Mouse (Mus musculus) limb, embryonic 14.5 days (tissue): Measurements from ENCODE around the gene Col4a1. TPM values are rescaled to one million over a fixed set of nuclear protein-coding genes. Genes with fewer than 3 reads are reported as not detected.
A peak's percentile ranks its signal among the peaks of the same experiment; 100 is the strongest.

Experiments
- ATAC-seq: fragments of 200-750 bp; cut with Nextera tagmentation; 2 replicates; pipeline ENCODE4 v1.8.0; 2017; ENCODE audit warnings: low read depth, moderate number of reproducible peaks, moderate TSS enrichment; ENCODE audit not compliant: low FRiP score
- DNase-seq: peaks from one replicate; pipeline ENCODE4 v3.0.0-alpha.2; 2015; ENCODE audit warnings: low spot score
- H3K27ac ChIP-seq: fragments of 300-500 bp; sonication (generic); replicated peaks from 2 replicates; pipeline ENCODE4 v1.5.1; 2014; ENCODE audit warnings: low read depth, mild to moderate bottlenecking, low read length, moderate library complexity, mixed read lengths
- H3K27me3 ChIP-seq: fragments of 300-500 bp; sonication (generic); 2 replicates; pipeline ENCODE4 v1.6.1; 2014; ENCODE audit warnings: low read length, mixed read lengths; ENCODE audit not compliant: control insufficient read depth, insufficient read depth
- H3K36me3 ChIP-seq: fragments of 300-500 bp; sonication (generic); 2 replicates; pipeline ENCODE4 v1.6.1; 2014; ENCODE audit warnings: mild to moderate bottlenecking, low read length, moderate library complexity, mixed read lengths; ENCODE audit not compliant: control insufficient read depth, insufficient read depth
- H3K4me1 ChIP-seq: fragments of 300-500 bp; sonication (generic); 2 replicates; pipeline ENCODE4 v1.6.1; 2014; ENCODE audit warnings: antibody characterized with exemption, low read length, mixed read lengths; ENCODE audit not compliant: control insufficient read depth, insufficient read depth
- H3K4me2 ChIP-seq: fragments of 300-500 bp; sonication (generic); replicated peaks from 2 replicates; pipeline ENCODE4 v1.6.1; 2014; ENCODE audit warnings: low read depth, mild to moderate bottlenecking, low read length, moderate library complexity; ENCODE audit not compliant: severe bottlenecking
- H3K4me3 ChIP-seq: fragments of 300-500 bp; sonication (generic); replicated peaks from 2 replicates; pipeline ENCODE4 v1.5.1; 2014; ENCODE audit warnings: low read length
- H3K9ac ChIP-seq: fragments of 300-500 bp; sonication (generic); 2 replicates; pipeline ENCODE4 v1.6.1; 2014; ENCODE audit warnings: mild to moderate bottlenecking, low read depth, low read length, moderate library complexity; ENCODE audit not compliant: severe bottlenecking
- H3K9me3 ChIP-seq: fragments of 300-500 bp; sonication (generic); 2 replicates; pipeline ENCODE4 v1.6.1; 2016; ENCODE audit warnings: low read length; ENCODE audit not compliant: control insufficient read depth
- POLR2A ChIP-seq: fragments of 200-500 bp; IDR thresholded peaks from 2 replicates; pipeline ENCODE4 v1.8.0; 2012; ENCODE audit warnings: inconsistent platforms, mild to moderate bottlenecking, moderate library complexity, borderline replicate concordance; ENCODE audit not compliant: insufficient read depth, insufficient read length; ENCODE audit errors: extremely low read depth
- WGBS: fragments of 180-500 bp; shearing (Covaris S2); extraction: QIAGEN DNeasy Blood & Tissue Kit; methylation state at CpG from one replicate; pipeline ENCODE4 v1.1.7; 2014; 5-methylcytosine and 5-hydroxymethylcytosine counted together
- polyA plus RNA-seq, 2 experiments: library from polyadenylated mRNA; depleted of rRNA in 1 of 2; stranded (reverse) in 1 of 2; unstranded in 1 of 2; fragments of >200 nt; fragmentation: Nextera tagmentation in 1 of 2; extraction: Ambion mirVana in 1 of 2; gene quantifications; 2 replicates each; pipeline versions ENCODE4 v1.2.1 to v1.2.3; 2012 to 2014

Gene Col4a1
- polyA plus RNA-seq, 2 experiments: 215 to 225 TPM

DNA sequence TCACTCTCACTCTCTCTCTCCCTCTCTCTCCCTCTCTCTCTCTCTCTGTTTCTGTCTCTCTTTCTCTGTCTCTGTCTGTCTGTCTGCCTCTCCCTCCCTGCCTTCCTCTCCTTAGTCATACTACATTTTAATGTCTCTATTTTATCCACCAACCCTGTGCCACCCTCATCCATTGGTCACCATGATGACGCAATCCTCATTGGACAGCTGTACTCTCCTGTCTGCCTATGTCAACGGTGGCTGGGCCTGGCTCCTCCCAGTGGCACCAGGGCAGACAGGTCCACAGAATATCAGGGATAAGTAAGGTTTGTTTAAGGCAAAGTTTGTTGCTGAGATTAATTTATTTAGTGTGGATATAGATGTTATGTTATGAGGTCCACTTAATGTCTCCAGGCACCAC lies 143.2 kb downstream of the Col4a1 start:
- Histone ChIP-seq H3K4me2 (no peak overlapping the region), H3K36me3 (no peaks in the 10 kb centered on the region), H3K27ac (no peak overlapping the region), H3K9ac (no peak overlapping the region), H3K9me3 (no peaks in the 10 kb centered on the region), H3K27me3 (no peaks in the 10 kb centered on the region), H3K4me3 (no peak overlapping the region), H3K4me1 (peaks cover 14% of the 10 kb centered on the region; the same call in 1 of the 2 replicates)
- no peak for DNase-seq
- TF ChIP-seq POLR2A: no peak
- no peak for ATAC-seq
- WGBS: 70% methylated on average over 2 of the region's 2 CpGs

- H3K36me3 ChIP-seq: no peaks in the 10 kb centered on the region
- 88% methylated on average over 3 of the region's 3 CpGs for WGBS
- no peak for DNase-seq
- peaks cover 14% of the 10 kb centered on the region; the same call in 1 of the 2 replicates for H3K4me1 ChIP-seq
- H3K9ac ChIP-seq: no peak overlapping the region
- no peak overlapping the region for H3K4me3 ChIP-seq
- no peak overlapping the region for H3K27ac ChIP-seq
- H3K27me3 ChIP-seq: no peaks in the 10 kb centered on the region
- no peaks in the 10 kb centered on the region for H3K9me3 ChIP-seq
- no peak for TF ChIP-seq POLR2A
- H3K4me2 ChIP-seq: no peak overlapping the region
- no peak for ATAC-seq
Observed at GRCm38 (mm10) chr8:11168780-11169179, 143.8 kb downstream of the Col4a1 start.

- Histone ChIP-seq H3K4me3 (no peak overlapping the region), H3K36me3 (no peaks in the 10 kb centered on the region), H3K27me3 (no peaks in the 10 kb centered on the region), H3K9me3 (no peaks in the 10 kb centered on the region), H3K9ac (no peak overlapping the region), H3K4me1 (peaks cover 14% of the 10 kb centered on the region; the same call in 1 of the 2 replicates), H3K27ac (no peak overlapping the region), H3K4me2 (no peak overlapping the region)
- WGBS: 80% methylated on average over 9 of the region's 9 CpGs
- ATAC-seq (no peak), DNase-seq (no peak)
- no peak for TF ChIP-seq POLR2A
Observed at GRCm38 (mm10) chr8:11167955-11168354, 144.7 kb downstream of the Col4a1 start.

GRCm38 (mm10) chr8:11165592-11165991 lies 147.0 kb downstream of the Col4a1 start:
- no peak overlapping the region for H3K9ac ChIP-seq
- H3K27ac ChIP-seq: peak overlapping the region; percentile 83
- H3K4me2 ChIP-seq: no peak overlapping the region
- ATAC-seq (peak; percentile 69), DNase-seq (peak; percentile 24)
- no peak overlapping the region for H3K4me3 ChIP-seq
- no peaks in the 10 kb centered on the region for H3K9me3 ChIP-seq
- H3K4me1 ChIP-seq: peaks cover 14% of the 10 kb centered on the region; the same call in 1 of the 2 replicates
- WGBS: 18% methylated on average over 4 of the region's 4 CpGs
- no peak for TF ChIP-seq POLR2A
- no peaks in the 10 kb centered on the region for H3K36me3 ChIP-seq
- H3K27me3 ChIP-seq: no peaks in the 10 kb centered on the region

DNA sequence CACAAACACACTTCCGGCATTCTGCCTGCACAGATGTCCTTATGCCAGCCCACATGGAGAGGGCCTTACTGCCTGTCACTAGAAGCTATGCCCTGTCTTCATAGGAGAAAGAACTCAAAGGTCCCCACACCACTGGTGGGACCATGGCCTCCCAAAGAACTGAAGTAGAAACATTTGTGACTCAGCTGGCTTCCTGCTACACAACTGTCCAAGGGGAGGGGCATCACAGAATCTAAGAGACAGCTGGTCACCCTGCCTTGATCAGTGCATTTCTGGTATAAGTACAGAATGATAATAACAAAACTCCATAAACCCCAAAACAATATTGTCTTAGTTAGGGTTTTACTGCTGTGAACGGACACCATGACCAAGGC lies 156.3 kb downstream of the Col4a1 start:
- 75% methylated on average over 2 of the region's 2 CpGs for WGBS
- H3K27ac ChIP-seq: no peak overlapping the region
- ATAC-seq: no peak
- DNase-seq: no peak
- H3K36me3 ChIP-seq: no peaks in the 10 kb centered on the region
- TF ChIP-seq POLR2A: no peak
- no peak overlapping the region for H3K4me3 ChIP-seq
- H3K9ac ChIP-seq: no peak overlapping the region
- no peak overlapping the region for H3K4me2 ChIP-seq
- H3K27me3 ChIP-seq: no peaks in the 10 kb centered on the region
- H3K4me1 ChIP-seq: no peaks in the 10 kb centered on the region
- H3K9me3 ChIP-seq: no peaks in the 10 kb centered on the region
